Mouse (Mus musculus): ENCODE measurements around the gene Syngr1. TPM values are rescaled to one million over a fixed set of nuclear protein-coding genes. Genes with fewer than 3 reads are reported as not detected.

Syngr1 gene
- polyA plus RNA-seq, 1 experiment, result 75.5 TPM

- DNase-seq (ENCODE audit: low read depth), result no peak
- TF ChIP-seq POLR2A (IDR thresholded peaks at IDR 0.05; ENCODE audit: borderline replicate concordance, extremely low read depth, insufficient read depth, insufficient read length, poor library complexity, severe bottlenecking), result no peak
- no peak for TF ChIP-seq CTCF (IDR thresholded peaks at IDR 0.05; ENCODE audit: borderline replicate concordance, extremely low read depth, insufficient read depth, insufficient read length)
These were observed 37.0 kb upstream of the Syngr1 start for GRCm38 (mm10) chr15:80054034-80054710.

- no peak for DNase-seq (ENCODE audit: low read depth)
- TF ChIP-seq POLR2A (IDR thresholded peaks at IDR 0.05; ENCODE audit: borderline replicate concordance, extremely low read depth, insufficient read depth, insufficient read length, poor library complexity, severe bottlenecking) (no peak), CTCF (IDR thresholded peaks at IDR 0.05; ENCODE audit: borderline replicate concordance, extremely low read depth, insufficient read depth, insufficient read length) (no peak)
These were observed 33.0 kb upstream of the Syngr1 start for GRCm38 (mm10) chr15:80058151-80058550.

- no peak for DNase-seq (ENCODE audit: low read depth)
- no peak for TF ChIP-seq POLR2A (IDR thresholded peaks at IDR 0.05; ENCODE audit: borderline replicate concordance, extremely low read depth, insufficient read depth, insufficient read length, poor library complexity, severe bottlenecking)
- TF ChIP-seq CTCF (IDR thresholded peaks at IDR 0.05; ENCODE audit: borderline replicate concordance, extremely low read depth, insufficient read depth, insufficient read length), result no peak
These were observed 31.5 kb upstream of the Syngr1 start for GRCm38 (mm10) chr15:80059606-80060005.

GRCm38 (mm10) chr15:80060356-80061070, 30.6 kb upstream of the Syngr1 start:
- TF ChIP-seq POLR2A (IDR thresholded peaks at IDR 0.05; ENCODE audit: borderline replicate concordance, extremely low read depth, insufficient read depth, insufficient read length, poor library complexity, severe bottlenecking), result no peak
- TF ChIP-seq CTCF (IDR thresholded peaks at IDR 0.05; ENCODE audit: borderline replicate concordance, extremely low read depth, insufficient read depth, insufficient read length), result no peak
- no peak for DNase-seq (ENCODE audit: low read depth)

- TF ChIP-seq CTCF (IDR thresholded peaks at IDR 0.05; ENCODE audit: borderline replicate concordance, extremely low read depth, insufficient read depth, insufficient read length) (no peak), POLR2A (IDR thresholded peaks at IDR 0.05; ENCODE audit: borderline replicate concordance, extremely low read depth, insufficient read depth, insufficient read length, poor library complexity, severe bottlenecking) (no peak)
- DNase-seq (ENCODE audit: low read depth), result no peak
These were observed 30.0 kb upstream of the Syngr1 start for GRCm38 (mm10) chr15:80061071-80061550.

- TF ChIP-seq CTCF (IDR thresholded peaks at IDR 0.05; ENCODE audit: borderline replicate concordance, extremely low read depth, insufficient read depth, insufficient read length), result no peak
- TF ChIP-seq POLR2A (IDR thresholded peaks at IDR 0.05; ENCODE audit: borderline replicate concordance, extremely low read depth, insufficient read depth, insufficient read length, poor library complexity, severe bottlenecking), result no peak
- DNase-seq (ENCODE audit: low read depth), result no peak
These were observed 28.8 kb upstream of the Syngr1 start for GRCm38 (mm10) chr15:80062339-80062738.

- no peak for TF ChIP-seq POLR2A (IDR thresholded peaks at IDR 0.05; ENCODE audit: borderline replicate concordance, extremely low read depth, insufficient read depth, insufficient read length, poor library complexity, severe bottlenecking)
- DNase-seq (ENCODE audit: low read depth), result no peak
These were observed 28.3 kb upstream of the Syngr1 start for GRCm38 (mm10) chr15:80062821-80063220.

- DNase-seq (ENCODE audit: low read depth), result no peak
- TF ChIP-seq POLR2A (IDR thresholded peaks at IDR 0.05; ENCODE audit: borderline replicate concordance, extremely low read depth, insufficient read depth, insufficient read length, poor library complexity, severe bottlenecking) (no peak), CTCF (IDR thresholded peaks at IDR 0.05; ENCODE audit: borderline replicate concordance, extremely low read depth, insufficient read depth, insufficient read length) (no peak)
These were observed 26.2 kb upstream of the Syngr1 start for GRCm38 (mm10) chr15:80064965-80065364.

- TF ChIP-seq CTCF (IDR thresholded peaks at IDR 0.05; ENCODE audit: borderline replicate concordance, extremely low read depth, insufficient read depth, insufficient read length) (peak; percentile 44; the same call in 1 of the 2 replicates), POLR2A (IDR thresholded peaks at IDR 0.05; ENCODE audit: borderline replicate concordance, extremely low read depth, insufficient read depth, insufficient read length, poor library complexity, severe bottlenecking) (no peak)
- no peak for DNase-seq (ENCODE audit: low read depth)
These were observed 25.7 kb upstream of the Syngr1 start for GRCm38 (mm10) chr15:80065414-80065813.

- no peak for DNase-seq (ENCODE audit: low read depth)
- TF ChIP-seq POLR2A (IDR thresholded peaks at IDR 0.05; ENCODE audit: borderline replicate concordance, extremely low read depth, insufficient read depth, insufficient read length, poor library complexity, severe bottlenecking) (no peak), CTCF (IDR thresholded peaks at IDR 0.05; ENCODE audit: borderline replicate concordance, extremely low read depth, insufficient read depth, insufficient read length) (peak; percentile 45; the same call in 1 of the 2 replicates)
These were observed 24.6 kb upstream of the Syngr1 start for GRCm38 (mm10) chr15:80066538-80066937.

GRCm38 (mm10) chr15:80069171-80069570, 22.0 kb upstream of the Syngr1 start:
- TF ChIP-seq CTCF (IDR thresholded peaks at IDR 0.05; ENCODE audit: borderline replicate concordance, extremely low read depth, insufficient read depth, insufficient read length) (no peak), POLR2A (IDR thresholded peaks at IDR 0.05; ENCODE audit: borderline replicate concordance, extremely low read depth, insufficient read depth, insufficient read length, poor library complexity, severe bottlenecking) (no peak)

More at GRCm38 (mm10) chr15:80069171-80069570, 22.0 kb upstream of the Syngr1 start:
- DNase-seq (ENCODE audit: low read depth), result no peak

Measured in brain, embryonic 14.5 days (tissue).